Mouse (Mus musculus): ENCODE results near the gene Pold4. TPM values are rescaled to one million over a fixed set of nuclear protein-coding genes. Genes with fewer than 3 reads are reported as not detected.

The Pold4 gene
- polyA plus RNA-seq, 1 experiment: 16.3 TPM

DNA sequence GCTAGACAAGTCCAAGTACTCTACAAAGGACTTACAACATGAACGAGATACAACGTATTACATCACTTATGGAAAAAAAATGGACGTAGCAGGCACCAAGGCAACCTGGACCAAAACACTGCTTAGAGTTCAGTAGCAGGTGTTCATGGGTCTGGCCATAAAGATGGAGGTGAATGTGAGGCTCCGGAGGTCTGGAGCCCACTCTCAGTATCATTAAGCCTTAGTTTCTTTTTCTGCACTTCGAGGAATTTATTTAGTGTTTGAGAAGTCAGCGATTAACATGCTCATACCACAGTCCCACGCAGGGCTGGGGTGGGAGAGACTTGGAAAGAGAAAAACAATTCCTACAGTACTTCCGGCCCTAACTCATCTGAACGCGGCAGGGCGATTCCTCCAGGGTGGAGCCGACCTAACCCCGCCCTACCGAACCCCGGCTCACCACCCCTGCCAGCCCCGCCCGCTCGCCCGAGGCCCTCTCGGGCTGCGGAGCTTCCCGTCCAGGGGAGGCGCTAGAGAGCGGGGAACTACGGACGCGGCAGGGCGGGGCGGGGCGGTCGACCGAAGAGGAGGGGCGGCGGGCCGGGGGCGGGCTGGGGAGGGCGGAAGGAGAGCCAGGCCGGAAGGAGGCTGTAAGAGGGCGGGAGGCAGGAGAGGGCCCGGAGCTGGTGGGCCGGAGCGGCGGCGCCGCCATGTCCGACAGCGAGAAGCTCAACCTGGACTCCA lies 40.0 kb upstream of the Pold4 start, which contains the start of gene Ppp1ca:
Ppp1ca (plus strand) TSS at position 538 of the 723 bp plus-strand sequence.
- Histone ChIP-seq H3K4me1 (ENCODE audit: control insufficient read depth, insufficient read depth, low read length) (peaks cover 11% of the 10 kb centered on the region), H3K27me3 (ENCODE audit: control insufficient read depth, insufficient read depth, low read length) (no peaks in the 10 kb centered on the region), H3K4me3 (ENCODE audit: control insufficient read depth, low read depth, low read length) (peak within 1 kb of the TSS; percentile 91), H3K36me3 (ENCODE audit: control insufficient read depth, insufficient read depth, low read length) (no peaks in the 10 kb centered on the region), H3K27ac (ENCODE audit: control insufficient read depth, insufficient read depth, low read depth, low read length) (peak within 1 kb of the TSS; percentile 75)
- peak; percentile 62 for TF ChIP-seq CTCF (IDR thresholded peaks at IDR 0.05; ENCODE audit: control insufficient read depth, insufficient read depth, insufficient replicate concordance, low read depth, low read length)
- peak; percentile 76 for TF ChIP-seq POLR2A (IDR thresholded peaks at IDR 0.05; ENCODE audit: control insufficient read depth, low read depth, low read length)

DNA sequence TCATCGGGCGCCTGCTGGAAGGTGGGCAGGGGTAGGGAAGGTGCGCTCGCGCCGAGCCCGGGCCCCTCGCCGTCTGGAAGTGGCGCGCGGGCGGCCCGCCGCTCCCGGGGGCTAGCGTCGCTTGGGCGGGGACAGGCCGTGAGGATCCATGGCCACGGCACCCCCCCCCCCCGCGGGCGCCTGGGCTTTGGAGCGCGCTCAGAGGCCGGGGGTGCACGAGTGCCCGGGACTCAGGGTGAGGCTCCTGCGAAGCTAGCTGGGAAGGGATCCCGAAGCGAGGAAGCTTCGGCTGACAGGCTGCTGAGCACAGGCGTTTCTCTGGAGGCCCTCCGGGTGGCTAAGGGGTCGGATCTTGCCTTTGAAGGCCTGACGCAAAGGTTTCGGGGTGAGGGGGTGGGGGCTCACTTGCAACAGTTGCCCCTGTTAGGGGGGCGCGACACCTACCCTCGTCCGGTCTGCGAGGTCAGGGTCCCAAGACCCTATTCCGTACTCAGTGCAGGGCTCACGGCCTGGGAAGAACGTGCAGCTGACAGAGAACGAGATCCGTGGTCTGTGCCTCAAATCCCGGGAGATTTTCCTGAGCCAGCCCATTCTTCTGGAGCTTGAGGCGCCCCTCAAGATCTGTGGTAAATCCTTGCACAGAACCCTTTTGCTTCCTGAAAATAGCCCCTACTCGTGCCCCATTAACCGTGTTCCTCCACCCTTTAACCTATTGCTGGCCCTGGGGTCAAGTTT lies 39.3 kb upstream of the Pold4 start:
- no peaks in the 10 kb centered on the region for H3K27me3 ChIP-seq (ENCODE audit: control insufficient read depth, insufficient read depth, low read length)
- peak overlapping the region; percentile 75 for H3K27ac ChIP-seq (ENCODE audit: control insufficient read depth, insufficient read depth, low read depth, low read length)
- H3K4me1 ChIP-seq (ENCODE audit: control insufficient read depth, insufficient read depth, low read length): peaks cover 11% of the 10 kb centered on the region
- peak overlapping the region; percentile 91 for H3K4me3 ChIP-seq (ENCODE audit: control insufficient read depth, low read depth, low read length)
- no peak for TF ChIP-seq CTCF (IDR thresholded peaks at IDR 0.05; ENCODE audit: control insufficient read depth, insufficient read depth, insufficient replicate concordance, low read depth, low read length)
- no peak for TF ChIP-seq POLR2A (IDR thresholded peaks at IDR 0.05; ENCODE audit: control insufficient read depth, low read depth, low read length)
- no peaks in the 10 kb centered on the region for H3K36me3 ChIP-seq (ENCODE audit: control insufficient read depth, insufficient read depth, low read length)

DNA sequence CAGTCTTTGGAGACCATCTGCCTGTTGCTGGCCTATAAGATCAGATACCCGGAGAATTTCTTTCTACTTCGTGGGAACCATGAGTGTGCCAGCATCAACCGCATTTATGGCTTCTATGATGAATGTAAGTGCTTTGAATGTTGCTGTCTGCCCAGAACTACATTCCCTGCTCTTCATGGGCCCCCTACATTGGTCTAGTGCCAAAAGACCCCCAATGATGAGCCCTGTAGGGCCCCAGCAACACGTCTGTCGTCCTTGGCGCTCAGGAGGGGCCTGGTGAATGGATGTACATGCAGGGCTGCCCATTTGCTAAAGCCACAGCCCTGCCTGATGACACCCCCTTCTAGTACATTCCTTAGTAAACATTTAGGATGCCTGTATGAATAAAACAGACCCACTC lies 38.6 kb upstream of the Pold4 start:
- H3K4me3 ChIP-seq (ENCODE audit: control insufficient read depth, low read depth, low read length): no peak overlapping the region
- H3K27me3 ChIP-seq (ENCODE audit: control insufficient read depth, insufficient read depth, low read length): no peaks in the 10 kb centered on the region
- H3K27ac ChIP-seq (ENCODE audit: control insufficient read depth, insufficient read depth, low read depth, low read length): no peak overlapping the region
- H3K36me3 ChIP-seq (ENCODE audit: control insufficient read depth, insufficient read depth, low read length): no peaks in the 10 kb centered on the region
- H3K4me1 ChIP-seq (ENCODE audit: control insufficient read depth, insufficient read depth, low read length): peaks cover 11% of the 10 kb centered on the region
- TF ChIP-seq CTCF (IDR thresholded peaks at IDR 0.05; ENCODE audit: control insufficient read depth, insufficient read depth, insufficient replicate concordance, low read depth, low read length): no peak
- no peak for TF ChIP-seq POLR2A (IDR thresholded peaks at IDR 0.05; ENCODE audit: control insufficient read depth, low read depth, low read length)

DNA sequence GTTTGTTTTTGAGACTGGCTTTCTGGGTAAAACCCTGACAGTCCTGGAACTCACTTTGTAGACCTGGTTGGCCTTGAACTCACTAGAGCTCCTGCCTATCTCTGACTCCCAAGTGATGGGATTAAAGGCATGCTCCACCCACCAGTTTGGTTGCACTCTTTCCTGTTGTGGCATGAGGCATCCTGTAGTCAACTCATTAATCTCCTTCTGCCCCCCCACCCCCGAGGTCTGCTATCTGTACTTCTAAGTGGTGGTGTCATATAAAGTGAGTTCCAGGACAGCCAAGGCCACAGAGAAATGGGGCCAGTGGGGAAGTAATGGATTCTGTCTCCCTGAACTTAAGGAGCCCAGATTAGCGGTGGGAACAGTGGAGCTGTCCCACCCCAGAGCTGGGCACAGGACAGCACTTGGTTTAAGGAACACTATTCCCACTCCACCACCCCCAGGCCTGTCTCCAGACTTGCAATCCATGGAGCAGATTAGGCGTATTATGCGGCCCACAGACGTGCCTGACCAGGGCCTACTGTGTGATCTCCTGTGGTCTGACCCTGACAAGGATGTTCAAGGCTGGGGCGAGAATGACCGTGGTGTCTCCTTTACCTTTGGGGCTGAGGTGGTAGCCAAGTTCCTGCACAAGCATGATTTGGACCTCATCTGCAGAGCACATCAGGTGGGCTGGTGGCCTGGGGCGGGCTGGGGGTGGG lies 37.5 kb upstream of the Pold4 start:
- TF ChIP-seq CTCF (IDR thresholded peaks at IDR 0.05; ENCODE audit: control insufficient read depth, insufficient read depth, insufficient replicate concordance, low read depth, low read length): no peak
- TF ChIP-seq POLR2A (IDR thresholded peaks at IDR 0.05; ENCODE audit: control insufficient read depth, low read depth, low read length): no peak
- Histone ChIP-seq H3K27ac (ENCODE audit: control insufficient read depth, insufficient read depth, low read depth, low read length) (no peak overlapping the region), H3K4me1 (ENCODE audit: control insufficient read depth, insufficient read depth, low read length) (peaks cover 11% of the 10 kb centered on the region), H3K27me3 (ENCODE audit: control insufficient read depth, insufficient read depth, low read length) (no peaks in the 10 kb centered on the region), H3K4me3 (ENCODE audit: control insufficient read depth, low read depth, low read length) (no peak overlapping the region), H3K36me3 (ENCODE audit: control insufficient read depth, insufficient read depth, low read length) (no peaks in the 10 kb centered on the region)

DNA sequence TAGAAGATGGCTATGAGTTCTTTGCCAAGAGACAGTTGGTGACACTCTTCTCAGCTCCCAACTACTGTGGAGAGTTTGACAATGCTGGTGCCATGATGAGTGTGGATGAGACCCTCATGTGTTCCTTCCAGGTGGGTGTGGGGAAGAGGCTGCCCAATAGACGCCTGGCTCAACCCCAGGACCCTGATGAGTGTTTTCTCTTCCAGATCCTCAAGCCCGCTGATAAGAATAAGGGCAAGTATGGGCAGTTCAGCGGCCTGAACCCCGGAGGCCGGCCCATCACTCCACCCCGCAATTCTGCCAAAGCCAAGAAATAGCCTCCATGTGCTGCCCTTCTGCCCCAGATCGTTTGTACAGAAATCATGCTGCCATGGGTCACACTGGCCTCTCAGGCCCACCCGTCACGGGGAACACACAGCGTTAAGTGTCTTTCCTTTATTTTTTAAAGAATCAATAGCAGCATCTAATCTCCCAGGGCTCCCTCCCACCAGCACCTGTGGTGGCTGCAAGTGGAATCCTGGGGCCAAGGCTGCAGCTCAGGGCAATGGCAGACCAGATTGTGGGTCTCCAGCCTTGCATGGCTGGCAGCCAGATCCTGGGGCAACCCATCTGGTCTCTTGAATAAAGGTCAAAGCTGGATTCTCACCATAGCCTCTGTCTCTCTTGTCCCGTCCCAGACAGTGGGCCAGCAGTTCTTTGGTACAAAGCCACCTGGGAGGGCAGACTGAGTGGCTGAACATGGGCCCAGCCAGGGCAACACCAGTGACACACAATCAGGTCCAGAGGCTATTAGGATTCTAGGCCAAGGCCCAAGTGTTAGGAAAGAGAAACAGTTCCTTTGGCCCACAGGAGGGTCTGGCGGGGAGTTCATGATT lies 36.7 kb upstream of the Pold4 start:
- peaks cover 11% of the 10 kb centered on the region for H3K4me1 ChIP-seq (ENCODE audit: control insufficient read depth, insufficient read depth, low read length)
- H3K4me3 ChIP-seq (ENCODE audit: control insufficient read depth, low read depth, low read length): no peak overlapping the region
- H3K27ac ChIP-seq (ENCODE audit: control insufficient read depth, insufficient read depth, low read depth, low read length): no peak overlapping the region
- no peak for TF ChIP-seq POLR2A (IDR thresholded peaks at IDR 0.05; ENCODE audit: control insufficient read depth, low read depth, low read length)
- TF ChIP-seq CTCF (IDR thresholded peaks at IDR 0.05; ENCODE audit: control insufficient read depth, insufficient read depth, insufficient replicate concordance, low read depth, low read length): no peak
- H3K36me3 ChIP-seq (ENCODE audit: control insufficient read depth, insufficient read depth, low read length): no peaks in the 10 kb centered on the region
- no peaks in the 10 kb centered on the region for H3K27me3 ChIP-seq (ENCODE audit: control insufficient read depth, insufficient read depth, low read length)

DNA sequence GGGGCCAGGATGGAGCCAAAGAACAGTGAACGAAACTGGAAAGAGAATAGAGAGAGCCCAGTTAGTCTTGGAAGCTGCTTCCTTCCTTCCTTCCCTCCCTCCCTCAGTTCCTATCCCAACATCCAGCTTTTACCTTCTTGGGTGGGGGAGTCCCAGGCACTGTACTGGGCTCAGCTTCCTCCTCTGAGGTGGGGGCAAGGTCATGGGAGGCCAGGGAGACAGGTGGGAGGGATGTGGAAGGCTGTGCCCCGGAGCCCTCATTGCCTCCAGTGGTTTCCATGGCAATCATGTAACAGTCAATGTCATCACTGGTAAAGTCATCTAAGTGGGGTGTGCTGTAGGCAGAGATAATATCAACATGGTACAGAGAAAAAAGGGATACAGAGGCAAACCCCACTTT lies 35.7 kb upstream of the Pold4 start:
- Histone ChIP-seq H3K27me3 (ENCODE audit: control insufficient read depth, insufficient read depth, low read length) (no peaks in the 10 kb centered on the region), H3K36me3 (ENCODE audit: control insufficient read depth, insufficient read depth, low read length) (no peaks in the 10 kb centered on the region), H3K4me1 (ENCODE audit: control insufficient read depth, insufficient read depth, low read length) (peaks cover 12% of the 10 kb centered on the region), H3K27ac (ENCODE audit: control insufficient read depth, insufficient read depth, low read depth, low read length) (no peak overlapping the region), H3K4me3 (ENCODE audit: control insufficient read depth, low read depth, low read length) (no peak overlapping the region)
- no peak for TF ChIP-seq CTCF (IDR thresholded peaks at IDR 0.05; ENCODE audit: control insufficient read depth, insufficient read depth, insufficient replicate concordance, low read depth, low read length)
- TF ChIP-seq POLR2A (IDR thresholded peaks at IDR 0.05; ENCODE audit: control insufficient read depth, low read depth, low read length): no peak
